Mouse (Mus musculus) Patski (cell line): Measurements from ENCODE around the gene Pitpnm2. TPM values are rescaled to one million over a fixed set of nuclear protein-coding genes. Genes with fewer than 3 reads are reported as not detected.

ENCODE experiments used
- ATAC-seq: fragments of 100-300 bp; one replicate; pipeline ENCODE4 v1.8.0; 2021
- CTCF ChIA-PET: fragments of 350-600 bp; sonication (Branson Sonifier 250); formaldehyde crosslinking; loops from one replicate; lab custom pipeline; 2022; ENCODE audit warnings: inconsistent platforms; lab: Charles Lee
- POLR2A ChIA-PET: fragments of 350-600 bp; sonication (Branson Sonifier 250); formaldehyde crosslinking; loops from one replicate; lab custom pipeline; 2022; ENCODE audit warnings: antibody characterized with exemption, inconsistent platforms; lab: Charles Lee
- DNase-seq: peaks from one replicate; pipeline ENCODE4 v3.0.0-alpha.2; 2011; ENCODE audit warnings: low read depth, low spot score
- H3K27me3 ChIP-seq: fragments of 371-371 bp; one replicate; pipeline ENCODE4 v1.5.1; 2021
- CTCF ChIP-seq: fragments of 100-300 bp; IDR thresholded peaks from one replicate; pipeline ENCODE4 v1.5.1; 2021
- in situ Hi-C: fragments of 300-500 bp; cut with MboI; formaldehyde crosslinking; loops from 3 replicates; pipeline ENCODE4 v1.11.1; 2018; ENCODE audit warnings: low pct_unique_long_range_greater_than_20kb, mixed read lengths
- polyA plus RNA-seq: library from polyadenylated mRNA; unstranded; gene quantifications from one replicate; pipeline ENCODE4 v1.2.3, GENCODE M21; 2021

Gene Pitpnm2
- polyA plus RNA-seq, 1 experiment from 2014 or later: 33.3 TPM

DNA sequence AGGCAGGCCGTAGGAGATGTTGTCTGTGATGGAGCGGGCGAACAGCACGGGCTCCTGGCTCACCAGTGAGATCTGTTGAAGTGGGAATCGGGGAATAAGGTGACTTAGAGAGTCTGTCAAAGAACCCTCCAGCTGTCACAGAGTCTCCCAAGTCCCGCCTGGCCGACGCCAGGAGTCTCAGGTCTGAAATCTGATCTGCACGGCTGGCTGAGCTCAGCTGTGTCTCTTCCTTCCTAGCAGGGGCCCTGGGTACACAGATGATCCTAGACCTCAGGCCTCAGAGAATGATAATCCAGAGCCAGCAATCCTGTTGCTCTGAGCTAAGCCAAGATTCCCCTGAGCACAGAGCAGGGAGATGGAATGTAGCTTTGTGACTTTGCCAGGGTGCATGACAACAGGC lies 175.9 kb downstream of the Pitpnm2 start:
- no peak for DNase-seq
- ATAC-seq: no peak
- POLR2A ChIA-PET: interaction anchor here (0.6 to 1.6 kb wide), 2 partner anchors 67 to 100 kb away, joined by 3 to 4 read pairs; no protein-coding TSS in a partner anchor
- no peaks in the 10 kb centered on the region for H3K27me3 ChIP-seq
- no peak for TF ChIP-seq CTCF
- CTCF ChIA-PET: interaction anchor here (1.0 to 2.6 kb wide), 9 partner anchors 9 to 79 kb away, joined by 3 to 8 read pairs (median 3); no protein-coding TSS in a partner anchor
- in situ Hi-C loops: no loop called here

DNA sequence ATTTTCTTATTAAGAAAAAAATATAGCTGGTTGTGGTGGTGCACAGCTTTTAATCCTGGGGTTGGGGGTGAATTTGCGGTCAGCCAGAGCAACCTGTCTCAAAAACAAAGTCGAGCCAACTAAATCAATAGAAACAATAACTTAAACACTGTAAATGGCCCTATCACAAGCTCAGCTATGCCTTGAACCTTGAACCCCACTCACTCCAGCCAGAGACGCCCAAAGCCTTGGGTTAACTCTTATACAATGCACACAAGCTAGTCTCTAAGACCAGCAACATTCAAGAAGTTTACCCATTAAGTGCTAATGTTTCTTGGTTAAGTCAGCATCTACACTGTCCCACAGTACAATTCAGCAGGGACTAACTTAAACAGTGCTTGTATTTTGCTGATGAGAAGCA lies 179.9 kb downstream of the Pitpnm2 start:
- CTCF ChIA-PET: interaction anchor here (3.6 kb wide), 1 partner anchor 15 kb away, joined by 17 read pairs; no protein-coding TSS in a partner anchor
- no peaks in the 10 kb centered on the region for H3K27me3 ChIP-seq
- DNase-seq (no peak), ATAC-seq (no peak)
- in situ Hi-C loops: no loop called here
- POLR2A ChIA-PET: interaction anchor here (1.3 kb wide), 1 partner anchor 9 kb away, joined by 3 read pairs; no protein-coding TSS in a partner anchor
- TF ChIP-seq CTCF: no peak

Other genes with a start within 250 kb of the Pitpnm2 start
- gene Vps37b, start 217.5 kb downstream of the Pitpnm2 start, polyA plus RNA-seq: 25.5 TPM
- 5.3 TPM for gene Abcb9, start 154.0 kb downstream of the Pitpnm2 start, polyA plus RNA-seq
- 45.4 TPM for gene Ogfod2, start 137.5 kb downstream of the Pitpnm2 start, polyA plus RNA-seq
- 89.3 TPM for gene Arl6ip4, start 133.7 kb downstream of the Pitpnm2 start, polyA plus RNA-seq
- 14.0 TPM for gene Mphosph9, start 78.2 kb upstream of the Pitpnm2 start, polyA plus RNA-seq
- gene 2810006K23Rik, start 78.3 kb upstream of the Pitpnm2 start, polyA plus RNA-seq: 17.0 TPM
- gene Cdk2ap1, start 113.3 kb upstream of the Pitpnm2 start, polyA plus RNA-seq: 231 TPM
- gene Sbno1, start 176.2 kb upstream of the Pitpnm2 start, polyA plus RNA-seq: 59.0 TPM
- 174 TPM for gene Kmt5a, start 190.2 kb upstream of the Pitpnm2 start, polyA plus RNA-seq
- 75.6 TPM for gene Rilpl2, start 228.6 kb upstream of the Pitpnm2 start, polyA plus RNA-seq
- 20.3 TPM for gene Snrnp35, start 233.4 kb upstream of the Pitpnm2 start, polyA plus RNA-seq